Mouse (Mus musculus) midbrain, embryonic 15.5 days (tissue): ENCODE measurements at regions not wholly inside any gene's neighbourhood (a gene's known extent, or its start where the extent isn't known, plus 50 kb on each side); places are given as distances from the start of the nearest gene placed in this dataset.
A peak's percentile ranks its signal among the peaks of the same experiment; 100 is the strongest.

ENCODE experiments used
- ATAC-seq: fragments of 200-750 bp; cut with Nextera tagmentation; replicated peaks from 2 replicates; pipeline ENCODE4 v1.8.0; 2017; ENCODE audit warnings: moderate TSS enrichment
- H3K27ac ChIP-seq: fragments of 300-500 bp; sonication (generic); 2 replicates; pipeline ENCODE4 v1.5.1; 2015; ENCODE audit warnings: mild to moderate bottlenecking, inconsistent platforms
- H3K27me3 ChIP-seq: fragments of 300-500 bp; sonication (generic); replicated peaks from 2 replicates; pipeline ENCODE4 v1.6.1; 2015; ENCODE audit warnings: inconsistent platforms
- H3K36me3 ChIP-seq: fragments of 300-500 bp; sonication (generic); replicated peaks from 2 replicates; pipeline ENCODE4 v1.6.1; 2015; ENCODE audit warnings: inconsistent platforms
- H3K4me1 ChIP-seq: fragments of 300-500 bp; sonication (generic); 2 replicates; pipeline ENCODE4 v1.6.1; 2015; ENCODE audit warnings: inconsistent platforms
- H3K4me2 ChIP-seq: fragments of 300-500 bp; sonication (generic); 2 replicates; pipeline ENCODE4 v1.6.1; 2015; ENCODE audit warnings: inconsistent platforms, mild to moderate bottlenecking, moderate library complexity
- H3K4me3 ChIP-seq: fragments of 300-500 bp; sonication (generic); 2 replicates; pipeline ENCODE4 v1.5.1; 2015; ENCODE audit warnings: mild to moderate bottlenecking, inconsistent platforms
- H3K9ac ChIP-seq: fragments of 300-500 bp; sonication (generic); 2 replicates; pipeline ENCODE4 v1.6.1; 2015; ENCODE audit warnings: mild to moderate bottlenecking, inconsistent platforms
- H3K9me3 ChIP-seq: fragments of 300-500 bp; sonication (generic); 2 replicates; pipeline ENCODE4 v1.6.1; 2016; ENCODE audit warnings: inconsistent platforms
- WGBS: fragments of 180-500 bp; shearing (Covaris S2); methylation state at CpG from one replicate; pipeline ENCODE4 v1.1.7; 2015; ENCODE audit warnings: mixed read lengths; 5-methylcytosine and 5-hydroxymethylcytosine counted together

DNA sequence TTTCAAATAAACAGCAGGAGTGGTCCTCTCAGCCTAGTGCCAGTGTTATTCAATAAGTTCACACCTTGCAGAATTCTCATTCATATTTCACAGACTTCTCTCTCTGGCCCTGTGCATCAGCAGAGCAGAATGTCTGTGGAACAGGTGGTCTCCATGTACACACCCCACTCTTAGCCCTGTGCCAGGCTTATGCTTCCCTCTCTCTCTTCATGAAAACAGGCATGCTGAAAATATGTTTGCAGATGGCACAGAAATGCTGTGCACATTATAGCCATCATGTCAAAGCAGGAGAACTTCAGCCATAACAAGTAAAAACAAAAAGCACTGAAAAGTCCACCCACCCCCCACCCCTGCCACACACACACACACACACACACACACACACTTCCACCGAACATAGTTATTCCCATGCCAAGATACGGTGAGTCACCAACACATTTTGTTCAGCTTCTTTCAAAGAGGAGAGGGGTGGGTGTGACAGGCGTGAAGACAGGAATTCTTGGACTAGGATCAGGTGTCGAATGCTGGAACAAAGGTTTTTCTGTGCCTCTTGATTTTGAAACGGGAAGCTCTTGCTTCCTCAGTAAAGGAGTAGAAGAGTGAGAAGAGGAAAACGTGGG, 600.6 kb downstream of the Rwdd3 start:
- Histone ChIP-seq H3K4me3 (no peak overlapping the region), H3K27me3 (no peaks in the 10 kb centered on the region), H3K9me3 (no peaks in the 10 kb centered on the region), H3K36me3 (no peaks in the 10 kb centered on the region), H3K4me2 (no peak overlapping the region), H3K27ac (no peak overlapping the region), H3K4me1 (no peaks in the 10 kb centered on the region), H3K9ac (no peak overlapping the region)
- no peak for ATAC-seq
- 53% methylated on average over 6 of the region's 6 CpGs for WGBS

- H3K36me3 ChIP-seq: no peaks in the 10 kb centered on the region
- peak; percentile 82 for ATAC-seq
- H3K9ac ChIP-seq: 0 out of 2 replicates have a peak overlapping the region, but pooled peaks have one; percentile 8
- WGBS: 36% methylated on average over 21 of the region's 21 CpGs
- H3K27ac ChIP-seq: peak overlapping the region; percentile 66
- H3K4me3 ChIP-seq: no peak overlapping the region
- peak overlapping the region; percentile 36 for H3K4me2 ChIP-seq
- no peaks in the 10 kb centered on the region for H3K9me3 ChIP-seq
- no peaks in the 10 kb centered on the region for H3K27me3 ChIP-seq
- H3K4me1 ChIP-seq: peaks cover 12% of the 10 kb centered on the region
Measured at GRCm38 (mm10) chr3:120541556-120542476, 629.7 kb downstream of the Rwdd3 start.

- Histone ChIP-seq H3K27ac (no peak overlapping the region), H3K9me3 (no peaks in the 10 kb centered on the region), H3K27me3 (no peaks in the 10 kb centered on the region), H3K4me2 (no peak overlapping the region), H3K9ac (no peak overlapping the region), H3K4me1 (no peaks in the 10 kb centered on the region), H3K36me3 (no peaks in the 10 kb centered on the region), H3K4me3 (no peak overlapping the region)
- 73% methylated on average over 3 of the region's 3 CpGs for WGBS
- no peak for ATAC-seq
Measured at GRCm38 (mm10) chr3:120533901-120534300, 637.6 kb downstream of the Rwdd3 start.

- ATAC-seq: no peak
- Histone ChIP-seq H3K9me3 (no peaks in the 10 kb centered on the region), H3K36me3 (no peaks in the 10 kb centered on the region), H3K4me1 (no peaks in the 10 kb centered on the region), H3K9ac (no peak overlapping the region), H3K4me3 (no peak overlapping the region), H3K4me2 (no peak overlapping the region), H3K27ac (no peak overlapping the region), H3K27me3 (no peaks in the 10 kb centered on the region)
- 67% methylated on average over 9 of the region's 9 CpGs for WGBS
Measured at GRCm38 (mm10) chr3:120531880-120532580, 639.5 kb downstream of the Rwdd3 start.

- no peaks in the 10 kb centered on the region for H3K27me3 ChIP-seq
- H3K4me1 ChIP-seq: no peaks in the 10 kb centered on the region
- H3K9ac ChIP-seq: no peak overlapping the region
- no peak overlapping the region for H3K27ac ChIP-seq
- no peak for ATAC-seq
- H3K4me2 ChIP-seq: no peak overlapping the region
- no peaks in the 10 kb centered on the region for H3K9me3 ChIP-seq
- H3K36me3 ChIP-seq: no peaks in the 10 kb centered on the region
- WGBS: 84% methylated on average over 1 of the region's 1 CpGs
- H3K4me3 ChIP-seq: no peak overlapping the region
Measured at GRCm38 (mm10) chr3:120511651-120512050, 659.8 kb downstream of the Rwdd3 start.

- Histone ChIP-seq H3K4me3 (no peak overlapping the region), H3K4me1 (no peaks in the 10 kb centered on the region), H3K9me3 (no peaks in the 10 kb centered on the region), H3K4me2 (no peak overlapping the region), H3K9ac (no peak overlapping the region), H3K36me3 (no peaks in the 10 kb centered on the region), H3K27ac (no peak overlapping the region), H3K27me3 (no peaks in the 10 kb centered on the region)
- 85% methylated on average over 4 of the region's 4 CpGs for WGBS
- ATAC-seq: no peak
Measured at GRCm38 (mm10) chr3:120498937-120499336, 672.6 kb downstream of the Rwdd3 start.

DNA sequence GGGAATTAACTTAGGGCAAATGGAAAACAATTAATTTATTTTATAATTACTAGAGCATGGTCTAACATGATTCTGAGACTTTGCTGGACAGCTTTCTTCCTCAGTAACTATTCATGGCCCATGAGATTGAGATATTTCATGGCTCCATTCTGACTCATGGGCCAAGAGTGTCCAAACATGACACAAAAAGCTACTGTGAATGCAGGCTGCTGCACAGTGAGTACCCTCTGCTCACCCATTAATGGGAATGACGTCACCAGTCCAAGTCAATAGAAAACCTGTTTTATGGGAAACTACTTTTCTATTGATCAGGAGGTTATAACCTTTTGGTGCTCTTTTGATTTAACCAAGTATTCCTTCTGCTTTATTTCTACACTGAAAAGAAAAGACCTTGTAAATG, 693.6 kb downstream of the Rwdd3 start:
- Histone ChIP-seq H3K27me3 (no peaks in the 10 kb centered on the region), H3K36me3 (no peaks in the 10 kb centered on the region), H3K9me3 (no peaks in the 10 kb centered on the region), H3K27ac (no peak overlapping the region), H3K4me3 (no peak overlapping the region), H3K4me1 (peaks cover 6% of the 10 kb centered on the region), H3K4me2 (no peak overlapping the region), H3K9ac (no peak overlapping the region)
- ATAC-seq: no peak
- 37% methylated on average over 1 of the region's 1 CpGs for WGBS

GRCm38 (mm10) chr3:120477232-120477631, 693.0 kb upstream of the Ptbp2 start:
- 55% methylated on average over 2 of the region's 2 CpGs for WGBS
- Histone ChIP-seq H3K27ac (no peak overlapping the region), H3K4me3 (no peak overlapping the region), H3K9ac (no peak overlapping the region), H3K36me3 (no peaks in the 10 kb centered on the region), H3K9me3 (no peaks in the 10 kb centered on the region), H3K27me3 (no peaks in the 10 kb centered on the region), H3K4me2 (no peak overlapping the region), H3K4me1 (peaks cover 13% of the 10 kb centered on the region)
- no peak for ATAC-seq

GRCm38 (mm10) chr3:120473645-120474038, 689.4 kb upstream of the Ptbp2 start:
- Histone ChIP-seq H3K4me2 (no peak overlapping the region), H3K36me3 (no peaks in the 10 kb centered on the region), H3K4me3 (no peak overlapping the region), H3K27me3 (no peaks in the 10 kb centered on the region), H3K9ac (no peak overlapping the region), H3K4me1 (peaks cover 19% of the 10 kb centered on the region), H3K27ac (peak overlapping the region; percentile 63; the same call in 1 of the 2 replicates), H3K9me3 (no peaks in the 10 kb centered on the region)
- WGBS: 29% methylated on average over 2 of the region's 2 CpGs
- ATAC-seq: peak; percentile 84

- Histone ChIP-seq H3K27ac (peak overlapping the region; percentile 63), H3K4me2 (peak overlapping the region; percentile 8; the same call in 1 of the 2 replicates), H3K36me3 (no peaks in the 10 kb centered on the region), H3K27me3 (no peaks in the 10 kb centered on the region), H3K9ac (0 out of 2 replicates have a peak overlapping the region, but pooled peaks have one; percentile 6), H3K4me3 (no peak overlapping the region), H3K9me3 (no peaks in the 10 kb centered on the region), H3K4me1 (peaks cover 19% of the 10 kb centered on the region)
- WGBS: 25% methylated on average over 13 of the region's 13 CpGs
- peak; percentile 77 for ATAC-seq
Measured at GRCm38 (mm10) chr3:120472687-120473644, 688.7 kb upstream of the Ptbp2 start.

DNA sequence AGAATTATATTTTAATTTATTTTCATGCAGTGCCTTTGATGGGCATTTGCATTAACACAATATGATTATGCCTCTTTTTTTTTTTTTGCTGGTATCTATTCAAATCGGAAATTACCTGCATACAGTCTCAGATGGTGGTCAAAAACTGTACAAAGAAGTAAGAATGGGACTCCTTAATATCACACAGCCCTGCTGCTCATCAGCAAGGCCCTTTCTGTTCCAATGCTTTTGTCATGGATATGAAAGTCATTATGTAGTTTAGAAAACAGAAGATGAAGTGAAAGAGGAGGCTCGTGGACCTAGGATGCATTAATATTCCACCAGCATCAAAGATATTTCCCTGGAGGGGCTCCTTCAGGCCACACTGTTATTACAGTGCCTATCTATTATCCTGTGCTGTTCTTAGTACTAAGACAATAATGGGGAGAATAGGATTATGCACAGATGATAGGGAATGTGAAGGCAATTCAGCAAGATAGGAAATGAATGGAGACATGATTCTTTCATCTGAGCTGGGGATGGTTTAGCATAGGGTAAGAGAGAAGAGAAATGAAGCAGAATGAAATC, 687.7 kb upstream of the Ptbp2 start:
- Histone ChIP-seq H3K9me3 (no peaks in the 10 kb centered on the region), H3K4me3 (no peak overlapping the region), H3K36me3 (no peaks in the 10 kb centered on the region), H3K4me1 (peaks cover 19% of the 10 kb centered on the region), H3K27me3 (no peaks in the 10 kb centered on the region), H3K9ac (0 out of 2 replicates have a peak overlapping the region, but pooled peaks have one; percentile 6), H3K27ac (peak overlapping the region; percentile 63), H3K4me2 (0 out of 2 replicates have a peak overlapping the region, but pooled peaks have one; percentile 8)
- ATAC-seq: peak; percentile 72
- 25% methylated on average over 2 of the region's 2 CpGs for WGBS
